Mouse (Mus musculus) liver, adult 2 months (tissue): ENCODE data around the gene Ptpn7. TPM values are rescaled to one million over a fixed set of nuclear protein-coding genes. Genes with fewer than 3 reads are reported as not detected.
A peak's percentile ranks its signal among the peaks of the same experiment; 100 is the strongest.
"Not testable (repeated sequence)": the region's sequence is repeated elsewhere in the genome, so short reads cannot be mapped to it uniquely, and the experiment has no call there.

Experiments
- DNase-seq: peaks from one replicate; pipeline ENCODE4 v3.0.0-alpha.2; 2011; ENCODE audit warnings: low read depth, low spot score; ENCODE audit errors: extremely low read depth
- H3K27ac ChIP-seq: fragments of 200-500 bp; replicated peaks from 2 replicates; pipeline ENCODE4 v1.5.1; 2012; ENCODE audit warnings: low read depth, mild to moderate bottlenecking, control low read depth, inconsistent platforms, low read length; ENCODE audit not compliant: insufficient read depth
- H3K27me3 ChIP-seq: fragments of 200-500 bp; 2 replicates; pipeline ENCODE4 v1.6.1; 2012; ENCODE audit warnings: mild to moderate bottlenecking, moderate library complexity, low read length, inconsistent platforms; ENCODE audit not compliant: control insufficient read depth, insufficient read depth
- H3K36me3 ChIP-seq: fragments of 200-500 bp; 2 replicates; pipeline ENCODE4 v1.6.1; 2012; ENCODE audit warnings: low read length, inconsistent platforms; ENCODE audit not compliant: control insufficient read depth, insufficient read depth
- H3K4me1 ChIP-seq: fragments of 200-500 bp; 2 replicates; pipeline ENCODE4 v1.6.1; 2011; ENCODE audit warnings: low read length; ENCODE audit not compliant: control insufficient read depth, insufficient read depth
- H3K4me3 ChIP-seq: fragments of 200-500 bp; 2 replicates; pipeline ENCODE4 v1.5.1; 2011; ENCODE audit warnings: low read depth, mild to moderate bottlenecking, control low read depth, low read length, moderate library complexity; ENCODE audit not compliant: insufficient read depth
- H3K79me2 ChIP-seq: fragments of 200-500 bp; 2 replicates; pipeline ENCODE4 v1.6.1; 2012; ENCODE audit warnings: inconsistent platforms, mild to moderate bottlenecking, low read length, moderate library complexity; ENCODE audit not compliant: control insufficient read depth, insufficient read depth
- H3K9ac ChIP-seq: fragments of 200-500 bp; 2 replicates; pipeline ENCODE4 v1.6.1; 2012; ENCODE audit warnings: low read depth, mild to moderate bottlenecking, control low read depth, inconsistent platforms, low read length
- CTCF ChIP-seq: fragments of 200-500 bp; IDR thresholded peaks from 2 replicates; pipeline ENCODE4 v1.5.1; 2011; ENCODE audit warnings: low read depth, low read length, control low read depth
- POLR2A ChIP-seq: fragments of 200-500 bp; IDR thresholded peaks from 2 replicates; pipeline ENCODE4 v1.6.1; 2011; ENCODE audit warnings: low read length, control low read depth; ENCODE audit not compliant: insufficient read depth; ENCODE audit errors: extremely low read depth
- WGBS: fragments of 180-500 bp; shearing (Covaris S2); methylation state at CpG from one replicate; pipeline ENCODE4 v1.1.7; 2018; 5-methylcytosine and 5-hydroxymethylcytosine counted together
- polyA plus RNA-seq: library from polyadenylated mRNA; depleted of rRNA; stranded (reverse); fragments of >200 nt; gene quantifications from 2 replicates; pipeline ENCODE4 v1.2.3, GENCODE M21; 2012
- total RNA-seq: library from RNA; depleted of rRNA; stranded (reverse); fragments of >200 nt; gene quantifications from 2 replicates; pipeline ENCODE4 v1.2.3, GENCODE M21; 2014

Gene Ptpn7
- total and polyA plus RNA-seq, 2 experiments: 0.28 to 1.4 TPM

GRCm38 (mm10) chr1:135100400-135100799 is 32.1 kb upstream of the Ptpn7 start:
- DNase-seq: no peak
- peaks cover 15% of the 10 kb centered on the region; the same call in 1 of the 2 replicates for H3K27me3 ChIP-seq
- no peaks in the 10 kb centered on the region for H3K36me3 ChIP-seq
- TF ChIP-seq POLR2A (no peak), CTCF (no peak)
- WGBS: 70% methylated on average over 7 of the region's 7 CpGs
- H3K27ac ChIP-seq: no peak overlapping the region
- no peak overlapping the region for H3K4me3 ChIP-seq
- H3K9ac ChIP-seq: no peak overlapping the region
- no peaks in the 10 kb centered on the region for H3K4me1 ChIP-seq
- no peaks in the 10 kb centered on the region for H3K79me2 ChIP-seq

- H3K27me3 ChIP-seq: peaks cover 15% of the 10 kb centered on the region; the same call in 1 of the 2 replicates
- TF ChIP-seq POLR2A (no peak), CTCF (no peak)
- H3K4me3 ChIP-seq: no peak within 1 kb of the TSS
- H3K27ac ChIP-seq: no peak within 1 kb of the TSS
- no peaks in the 10 kb centered on the region for H3K36me3 ChIP-seq
- H3K9ac ChIP-seq: no peak within 1 kb of the TSS
- no peak for DNase-seq
- H3K4me1 ChIP-seq: no peaks in the 10 kb centered on the region
- no peaks in the 10 kb centered on the region for H3K79me2 ChIP-seq
- 2% methylated on average over 37 of the region's 40 CpGs for WGBS
These were observed 27.4 kb upstream of the Ptpn7 start, which contains the start of gene Lgr6 for GRCm38 (mm10) chr1:135105124-135105523. Gene Lgr6, minus strand, starts transcription at chr1:135105276.

GRCm38 (mm10) chr1:135105951-135106350 is 26.5 kb upstream of the Ptpn7 start:
- Histone ChIP-seq H3K27me3 (peaks cover 15% of the 10 kb centered on the region; the same call in 1 of the 2 replicates), H3K36me3 (no peaks in the 10 kb centered on the region), H3K79me2 (no peaks in the 10 kb centered on the region), H3K9ac (no peak overlapping the region), H3K4me3 (no peak overlapping the region), H3K4me1 (no peaks in the 10 kb centered on the region), H3K27ac (no peak overlapping the region)
- peak; percentile 14 for DNase-seq
- TF ChIP-seq POLR2A: no peak
- peak; percentile 89 for TF ChIP-seq CTCF
- 4% methylated on average over 8 of the region's 8 CpGs for WGBS

GRCm38 (mm10) chr1:135108611-135109010 is 23.9 kb upstream of the Ptpn7 start:
- H3K27ac ChIP-seq: no peak overlapping the region
- TF ChIP-seq CTCF: peak; percentile 64; the same call in 1 of the 2 replicates
- no peak for TF ChIP-seq POLR2A
- WGBS: 55% methylated on average over 6 of the region's 6 CpGs
- no peak for DNase-seq
- no peaks in the 10 kb centered on the region for H3K79me2 ChIP-seq
- no peak overlapping the region for H3K9ac ChIP-seq
- no peak overlapping the region for H3K4me3 ChIP-seq
- no peaks in the 10 kb centered on the region for H3K36me3 ChIP-seq
- peaks cover 14% of the 10 kb centered on the region; the same call in 1 of the 2 replicates for H3K27me3 ChIP-seq
- no peaks in the 10 kb centered on the region for H3K4me1 ChIP-seq

- Histone ChIP-seq H3K27me3 (peaks cover under 1% of the 10 kb centered on the region; the same call in 1 of the 2 replicates), H3K79me2 (no peaks in the 10 kb centered on the region), H3K9ac (no peak overlapping the region), H3K27ac (no peak overlapping the region), H3K36me3 (no peaks in the 10 kb centered on the region), H3K4me3 (no peak overlapping the region), H3K4me1 (no peaks in the 10 kb centered on the region)
- peak; percentile 14 for DNase-seq
- TF ChIP-seq POLR2A: no peak
- TF ChIP-seq CTCF: peak; percentile 75
- 19% methylated on average over 6 of the region's 6 CpGs for WGBS
These were observed 22.4 kb upstream of the Ptpn7 start for GRCm38 (mm10) chr1:135110075-135110474.

GRCm38 (mm10) chr1:135111271-135111670 is 21.2 kb upstream of the Ptpn7 start:
- not testable (repeated sequence) for DNase-seq, H3K27me3 ChIP-seq, H3K9ac ChIP-seq, H3K79me2 ChIP-seq, H3K4me1 ChIP-seq, H3K27ac ChIP-seq, H3K4me3 ChIP-seq, H3K36me3 ChIP-seq
- WGBS: 71% methylated on average over 5 of the region's 5 CpGs
